Mouse (Mus musculus) gastrocnemius, postnatal 36 days (tissue): ENCODE measurements around the gene Theg. TPM values are rescaled to one million over a fixed set of nuclear protein-coding genes. Genes with fewer than 3 reads are reported as not detected.

ENCODE experiments used
- DNase-seq, 2 experiments: peaks; one replicate each; pipeline ENCODE4 v3.0.0; 2022
- intact Hi-C: fragments of 180-260 bp; cut with DNase I; formaldehyde crosslinking; loops from one replicate; pipeline ENCODE4 v1.15.1; 2025
- microRNA-seq, 2 experiments: library from miRNA; unstranded; fragments of <30 nt; microRNA quantifications; one replicate each; pipeline ENCODE4 v1.2.0; 2021
- total RNA-seq, 2 experiments: library from RNA; stranded (reverse); gene quantifications; 2 replicates each; pipeline ENCODE4 v1.2.3; 2021

Gene Theg
- total RNA-seq, 2 experiments from 2014 or later: not detected

- DNase-seq: no peak
- intact Hi-C loops: no loop called here
These were observed 48.8 kb downstream of the Theg start for GRCm38 (mm10) chr10:79538323-79538722.

GRCm38 (mm10) chr10:79537781-79538180 lies 49.4 kb downstream of the Theg start:
- intact Hi-C loops: no loop called here

GRCm38 (mm10) chr10:79537271-79537670 lies 49.9 kb downstream of the Theg start:
- intact Hi-C loops: no loop called here
- DNase-seq: no peak

More at GRCm38 (mm10) chr10:79537781-79538180, 49.4 kb downstream of the Theg start:
- no peak for DNase-seq

- DNase-seq: no peak
- intact Hi-C loops: no loop called here
These were observed 50.6 kb downstream of the Theg start for GRCm38 (mm10) chr10:79536461-79537080.

- intact Hi-C loops: no loop called here
- DNase-seq: no peak
These were observed 51.7 kb downstream of the Theg start for GRCm38 (mm10) chr10:79535431-79535830.

- no peak for DNase-seq
- intact Hi-C loops: no loop called here
These were observed 52.7 kb downstream of the Theg start for GRCm38 (mm10) chr10:79534426-79534825.

GRCm38 (mm10) chr10:79533126-79533911 lies 53.8 kb downstream of the Theg start, which contains the start of gene Plpp2:
Plpp2 (minus strand) TSS chr10:79533796.
- peak in 1 of 2 experiments; percentile 45 for DNase-seq
- intact Hi-C loops: no loop called here

GRCm38 (mm10) chr10:79532678-79533077 lies 54.5 kb downstream of the Theg start:
- intact Hi-C loops: no loop called here
- no peak for DNase-seq

- intact Hi-C loops: no loop called here
- no peak for DNase-seq
These were observed 55.5 kb downstream of the Theg start for GRCm38 (mm10) chr10:79531593-79531992.

GRCm38 (mm10) chr10:79530721-79531120 lies 56.4 kb downstream of the Theg start:
- intact Hi-C loops: no loop called here
- DNase-seq: no peak

- intact Hi-C loops: no loop called here
- DNase-seq: no peak
These were observed 56.9 kb downstream of the Theg start for GRCm38 (mm10) chr10:79530241-79530640.

GRCm38 (mm10) chr10:79528081-79528480 lies 59.0 kb downstream of the Theg start:
- intact Hi-C loops: no loop called here
- DNase-seq: no peak

GRCm38 (mm10) chr10:79527453-79527845 lies 59.7 kb downstream of the Theg start:
- no peak for DNase-seq
- intact Hi-C loops: no loop called here

GRCm38 (mm10) chr10:79526661-79527452 lies 60.3 kb downstream of the Theg start:
- intact Hi-C loops: no loop called here
- no peak for DNase-seq

Small RNAs within 50 kb of the gene (microRNA-seq; reads per million reads assigned to microRNA genes)
- 0 reads per million in 2 experiments for gene Mir6909

Other genes with a start within 250 kb of the Theg start
- gene Vmn2r82, start 230.8 kb downstream of the Theg start, total RNA-seq: not detected
- not detected for gene Vmn2r83, start 118.6 kb downstream of the Theg start, total RNA-seq
- gene Plpp2, start 53.5 kb downstream of the Theg start, total RNA-seq: under 1 TPM; 0.56 to 0.96 TPM
- gene Mier2, start 32.1 kb downstream of the Theg start, total RNA-seq: 10 to 100 TPM; 14.0 to 15.2 TPM
- gene C2cd4c, start 26.7 kb upstream of the Theg start, total RNA-seq: under 1 TPM; 0.10 to 0.25 TPM
- gene Shc2, start 50.6 kb upstream of the Theg start, total RNA-seq: 1 to 10 TPM; 2.3 to 2.5 TPM
- gene Odf3l2, start 58.4 kb upstream of the Theg start, total RNA-seq: 10 to 100 TPM; 55.1 to 58.1 TPM
- not detected for gene Madcam1, start 77.2 kb upstream of the Theg start, total RNA-seq
- 10 to 100 TPM; 19.2 to 19.6 TPM for gene Tpgs1, start 82.0 kb upstream of the Theg start, total RNA-seq
- gene Cdc34, start 94.9 kb upstream of the Theg start, total RNA-seq: 100 to 1,000 TPM; 344 to 378 TPM
- 1 to 10 TPM; 4.4 to 6.0 TPM for gene Gzmm, start 101.7 kb upstream of the Theg start, total RNA-seq
- gene Bsg, start 117.2 kb upstream of the Theg start, total RNA-seq: 100 to 1,000 TPM; 528 to 635 TPM
- gene Hcn2, start 129.3 kb upstream of the Theg start, total RNA-seq: under 1 TPM; 0.72 to 0.79 TPM
- gene Polrmt, start 159.2 kb upstream of the Theg start, total RNA-seq: 10 to 100 TPM; 29.4 to 33.2 TPM
- not detected for gene Fgf22, start 167.7 kb upstream of the Theg start, total RNA-seq
- 10 to 100 TPM; 35.1 to 40.1 TPM for gene Rnf126, start 179.6 kb upstream of the Theg start, total RNA-seq
- gene Fstl3, start 189.9 kb upstream of the Theg start, total RNA-seq: 1 to 10 TPM; 1.2 to 1.8 TPM
- not detected for gene Prss57, start 203.6 kb upstream of the Theg start, total RNA-seq
- 10 to 100 TPM; 13.8 to 21.4 TPM for gene Palm, start 206.2 kb upstream of the Theg start, total RNA-seq
- not detected for gene Misp, start 233.7 kb upstream of the Theg start, total RNA-seq